Mouse (Mus musculus): ENCODE measurements around the gene Stk31. TPM values are rescaled to one million over a fixed set of nuclear protein-coding genes. Genes with fewer than 3 reads are reported as not detected.
A peak's percentile ranks its signal among the peaks of the same experiment; 100 is the strongest.

The Stk31 gene
- polyA plus RNA-seq (2015; fragmentation: Nextera tagmentation; extraction: Ambion mirVana), result not detected in 2 replicates

DNA sequence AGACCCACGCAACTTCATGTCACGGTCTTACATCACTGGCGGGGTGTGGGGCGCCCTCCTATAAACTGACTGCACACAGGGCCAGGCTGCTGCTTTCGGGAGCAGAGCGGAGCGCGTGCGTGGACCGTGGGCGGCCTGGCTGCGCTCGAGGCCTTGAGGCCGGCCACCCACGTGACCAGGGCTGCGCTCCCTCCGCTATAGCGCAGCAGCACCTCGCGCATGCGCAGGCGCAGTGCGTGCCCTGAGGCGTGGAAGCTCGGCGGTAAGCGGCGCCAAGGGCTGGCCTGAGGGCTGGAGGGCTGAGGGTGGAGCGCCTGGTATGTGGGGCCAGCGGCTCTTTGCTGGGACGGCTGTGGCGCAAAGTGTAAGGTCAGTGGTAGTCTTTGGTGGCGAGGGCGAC, at the start of gene Stk31:
Gene Stk31, plus strand, starts transcription at position 289 of the 400 bp plus-strand sequence.
- Histone ChIP-seq H3K4me3 (ENCODE audit: low read depth, low read length) (no peak within 1 kb of the TSS), H3K9me3 (ENCODE audit: control insufficient read depth) (no peaks in the 10 kb centered on the region), H3K4me1 (replicated peaks; ENCODE audit: control insufficient read depth, insufficient read depth, low read length) (no peaks in the 10 kb centered on the region), H3K27me3 (replicated peaks; ENCODE audit: control insufficient read depth, insufficient read depth, low read length) (no peaks in the 10 kb centered on the region), H3K36me3 (ENCODE audit: control insufficient read depth, insufficient read depth) (no peaks in the 10 kb centered on the region), H3K27ac (ENCODE audit: low read depth, low read length) (no peak within 1 kb of the TSS), H3K9ac (ENCODE audit: low read depth, low read length) (no peak within 1 kb of the TSS), H3K4me2 (replicated peaks; ENCODE audit: low read depth) (no peak within 1 kb of the TSS)
- TF ChIP-seq CTCF (IDR thresholded peaks at IDR 0.05; ENCODE audit: low read depth), result no peak
- no peak for ATAC-seq
- 86% methylated on average over 34 of the region's 34 CpGs for WGBS

DNA sequence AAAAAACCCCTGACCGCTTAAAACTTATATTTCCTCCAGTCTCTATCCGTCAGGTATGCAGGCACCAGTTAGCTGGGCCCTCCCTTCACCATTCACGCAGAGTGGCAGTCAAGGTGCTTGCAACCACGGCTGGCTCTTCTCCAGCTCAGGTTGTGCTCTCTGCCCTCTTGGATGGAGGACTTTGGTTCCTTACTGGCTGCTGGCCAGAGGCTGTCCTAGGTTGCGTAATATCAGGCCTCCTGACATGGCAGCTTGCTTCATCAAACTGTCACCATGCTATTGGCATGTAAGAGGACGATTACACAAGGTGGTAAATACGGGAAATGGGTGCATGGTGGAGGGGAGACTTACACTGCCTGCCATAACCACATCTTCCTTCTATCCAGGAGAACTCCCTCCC, 45.6 kb upstream of the Stk31 start:
- no peak overlapping the region for H3K9ac ChIP-seq (ENCODE audit: low read depth, low read length)
- no peak overlapping the region for H3K4me3 ChIP-seq (ENCODE audit: low read depth, low read length)
- no peaks in the 10 kb centered on the region for H3K4me1 ChIP-seq (replicated peaks; ENCODE audit: control insufficient read depth, insufficient read depth, low read length)
- WGBS, result 48% methylated on average over 7 of the region's 7 CpGs
- no peak overlapping the region for H3K4me2 ChIP-seq (replicated peaks; ENCODE audit: low read depth)
- no peaks in the 10 kb centered on the region for H3K9me3 ChIP-seq (ENCODE audit: control insufficient read depth)
- ATAC-seq, result peak; percentile 57; the same call in 1 of the 2 replicates
- no peak overlapping the region for H3K27ac ChIP-seq (ENCODE audit: low read depth, low read length)
- TF ChIP-seq CTCF (IDR thresholded peaks at IDR 0.05; ENCODE audit: low read depth), result no peak
- H3K27me3 ChIP-seq (replicated peaks; ENCODE audit: control insufficient read depth, insufficient read depth, low read length), result no peaks in the 10 kb centered on the region
- H3K36me3 ChIP-seq (ENCODE audit: control insufficient read depth, insufficient read depth), result no peaks in the 10 kb centered on the region

DNA sequence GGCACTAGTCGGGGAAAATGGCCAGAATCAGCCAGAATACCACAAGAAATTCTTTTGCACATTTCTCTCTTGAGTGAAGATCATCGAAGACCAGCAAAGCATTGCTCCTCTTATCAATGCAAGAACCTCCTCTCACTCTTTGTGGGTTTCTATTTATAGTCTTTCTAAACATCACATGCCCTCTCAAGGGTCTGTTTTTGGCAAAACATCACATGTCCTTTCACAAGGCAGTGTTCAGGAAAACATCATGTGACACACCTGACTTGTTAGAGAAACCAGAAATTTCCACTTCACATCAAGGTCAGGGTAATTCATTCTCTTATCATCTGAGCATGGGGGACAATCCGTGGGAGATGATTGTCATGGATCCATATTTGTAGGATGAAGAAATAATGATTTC, 40.8 kb upstream of the Stk31 start:
- no peak overlapping the region for H3K9ac ChIP-seq (ENCODE audit: low read depth, low read length)
- no peaks in the 10 kb centered on the region for H3K27me3 ChIP-seq (replicated peaks; ENCODE audit: control insufficient read depth, insufficient read depth, low read length)
- no peak overlapping the region for H3K27ac ChIP-seq (ENCODE audit: low read depth, low read length)
- no peaks in the 10 kb centered on the region for H3K4me1 ChIP-seq (replicated peaks; ENCODE audit: control insufficient read depth, insufficient read depth, low read length)
- H3K9me3 ChIP-seq (ENCODE audit: control insufficient read depth), result no peaks in the 10 kb centered on the region
- ATAC-seq, result no peak
- H3K4me2 ChIP-seq (replicated peaks; ENCODE audit: low read depth), result no peak overlapping the region
- no peak for TF ChIP-seq CTCF (IDR thresholded peaks at IDR 0.05; ENCODE audit: low read depth)
- H3K4me3 ChIP-seq (ENCODE audit: low read depth, low read length), result no peak overlapping the region
- H3K36me3 ChIP-seq (ENCODE audit: control insufficient read depth, insufficient read depth), result no peaks in the 10 kb centered on the region
- WGBS, result 67% methylated on average over 3 of the region's 3 CpGs

DNA sequence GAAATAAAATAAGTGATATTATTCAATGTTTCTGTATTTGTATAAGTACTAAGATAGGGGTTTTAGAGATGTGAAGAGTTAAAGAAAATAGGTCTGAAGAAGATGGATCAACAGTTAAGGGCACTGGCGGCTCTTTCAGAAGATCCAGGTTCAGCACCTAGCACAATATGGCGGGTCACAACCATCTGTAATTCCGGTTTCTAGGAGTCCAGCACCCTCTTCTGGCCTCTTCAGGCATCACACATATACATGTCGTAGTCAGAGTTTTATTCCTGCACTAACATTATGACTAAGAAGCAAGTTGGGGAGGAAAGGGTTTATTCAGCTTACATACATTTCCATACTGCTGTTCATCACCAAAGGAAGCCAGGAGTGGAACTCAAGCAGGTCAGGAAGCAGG, 40.2 kb upstream of the Stk31 start:
- Histone ChIP-seq H3K4me2 (replicated peaks; ENCODE audit: low read depth) (no peak overlapping the region), H3K36me3 (ENCODE audit: control insufficient read depth, insufficient read depth) (no peaks in the 10 kb centered on the region), H3K4me1 (replicated peaks; ENCODE audit: control insufficient read depth, insufficient read depth, low read length) (no peaks in the 10 kb centered on the region), H3K27ac (ENCODE audit: low read depth, low read length) (no peak overlapping the region), H3K9ac (ENCODE audit: low read depth, low read length) (no peak overlapping the region), H3K27me3 (replicated peaks; ENCODE audit: control insufficient read depth, insufficient read depth, low read length) (no peaks in the 10 kb centered on the region), H3K9me3 (ENCODE audit: control insufficient read depth) (no peaks in the 10 kb centered on the region), H3K4me3 (ENCODE audit: low read depth, low read length) (no peak overlapping the region)
- ATAC-seq, result no peak
- 65% methylated on average over 4 of the region's 4 CpGs for WGBS
- peak; percentile 43 for TF ChIP-seq CTCF (IDR thresholded peaks at IDR 0.05; ENCODE audit: low read depth)

GRCm38 (mm10) chr6:49360420-49360819, 35.0 kb upstream of the Stk31 start:
- Histone ChIP-seq H3K4me2 (replicated peaks; ENCODE audit: low read depth) (no peak overlapping the region), H3K4me1 (replicated peaks; ENCODE audit: control insufficient read depth, insufficient read depth, low read length) (no peaks in the 10 kb centered on the region), H3K27ac (ENCODE audit: low read depth, low read length) (no peak overlapping the region), H3K27me3 (replicated peaks; ENCODE audit: control insufficient read depth, insufficient read depth, low read length) (no peaks in the 10 kb centered on the region), H3K36me3 (ENCODE audit: control insufficient read depth, insufficient read depth) (no peaks in the 10 kb centered on the region), H3K9me3 (ENCODE audit: control insufficient read depth) (no peaks in the 10 kb centered on the region), H3K4me3 (ENCODE audit: low read depth, low read length) (no peak overlapping the region), H3K9ac (ENCODE audit: low read depth, low read length) (no peak overlapping the region)
- peak; percentile 46 for TF ChIP-seq CTCF (IDR thresholded peaks at IDR 0.05; ENCODE audit: low read depth)
- ATAC-seq, result no peak

DNA sequence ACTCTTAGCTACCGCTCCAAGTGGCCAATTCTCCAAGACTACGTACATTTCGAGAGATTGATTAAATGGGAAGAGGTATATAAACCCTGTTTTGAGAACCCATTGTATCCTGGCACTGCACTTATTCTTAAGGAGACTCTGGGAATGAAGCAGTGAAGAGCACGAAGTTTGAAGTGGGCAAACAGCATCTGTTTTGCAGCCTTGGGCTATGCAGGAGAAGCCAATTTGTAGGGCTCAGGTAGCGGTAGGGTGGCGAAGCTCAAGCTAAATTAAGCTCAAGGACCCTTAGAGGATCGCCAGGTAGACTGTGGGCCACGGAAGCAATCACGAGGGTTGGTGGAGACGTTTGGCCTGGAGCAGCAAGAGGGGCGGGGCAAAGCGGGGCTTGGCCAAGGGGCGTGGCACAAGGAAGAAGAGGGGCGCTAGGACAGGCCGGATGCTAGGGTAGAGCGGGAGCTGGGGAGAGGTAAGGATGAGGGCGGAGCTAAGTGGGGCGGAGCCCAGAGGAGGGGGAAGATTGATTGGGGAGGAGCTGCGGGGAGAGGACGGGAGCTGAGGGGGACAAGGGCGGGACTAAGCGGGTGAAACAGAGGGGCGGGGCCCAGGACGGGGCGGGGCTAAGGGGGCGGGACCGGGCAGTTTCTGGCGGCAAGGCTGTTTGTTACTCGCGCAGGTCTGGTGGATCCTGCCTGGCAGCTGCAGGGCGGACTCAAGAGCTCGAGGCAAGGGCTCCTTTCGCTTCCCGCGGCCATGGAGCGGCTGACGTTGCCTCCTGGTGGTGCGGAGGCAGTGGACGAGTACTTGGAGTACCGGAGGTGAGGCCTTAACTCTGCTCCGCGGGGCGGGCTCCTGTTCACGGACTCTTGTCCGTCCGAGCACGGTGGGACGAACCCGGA, 28.0 kb upstream of the Stk31 start, which contains the start of gene Fam221a:
Gene Fam221a, plus strand, starts transcription at position 581 of the 896 bp plus-strand sequence.
- Histone ChIP-seq H3K4me1 (replicated peaks; ENCODE audit: control insufficient read depth, insufficient read depth, low read length) (peaks cover 3% of the 10 kb centered on the region; the same call in 1 of the 2 replicates), H3K27ac (ENCODE audit: low read depth, low read length) (peak within 1 kb of the TSS; percentile 70), H3K4me2 (replicated peaks; ENCODE audit: low read depth) (peak within 1 kb of the TSS; percentile 80), H3K9me3 (ENCODE audit: control insufficient read depth) (no peaks in the 10 kb centered on the region), H3K4me3 (ENCODE audit: low read depth, low read length) (peak within 1 kb of the TSS; percentile 61), H3K36me3 (ENCODE audit: control insufficient read depth, insufficient read depth) (no peaks in the 10 kb centered on the region), H3K27me3 (replicated peaks; ENCODE audit: control insufficient read depth, insufficient read depth, low read length) (no peaks in the 10 kb centered on the region), H3K9ac (ENCODE audit: low read depth, low read length) (peak within 1 kb of the TSS; percentile 46; the same call in 1 of the 2 replicates)
- ATAC-seq, result peak; percentile 98
- TF ChIP-seq CTCF (IDR thresholded peaks at IDR 0.05; ENCODE audit: low read depth), result peak; percentile 68
- WGBS, result 4% methylated on average over 48 of the region's 49 CpGs

All from intestine, postnatal 0 days (tissue).